Mouse (Mus musculus): ENCODE measurements around the gene Rptn. TPM values are rescaled to one million over a fixed set of nuclear protein-coding genes. Genes with fewer than 3 reads are reported as not detected.
A peak's percentile ranks its signal among the peaks of the same experiment; 100 is the strongest.
"Not testable (repeated sequence)": the region's sequence is repeated elsewhere in the genome, so short reads cannot be mapped to it uniquely, and the experiment has no call there.

Gene Rptn
- total RNA-seq, 2 experiments from 2014 or later: not detected

GRCm38 (mm10) chr3:93431673-93432072 lies 38.2 kb downstream of the Rptn start:
- DNase-seq (ENCODE audit: extremely low spot score in 1 of 2, low spot score in 2 of 2): no peak
- no peak overlapping the region for H3K27ac ChIP-seq
- H3K4me3 ChIP-seq: no peak overlapping the region
- no peak for TF ChIP-seq CTCF (IDR thresholded peaks at IDR 0.05)
- intact Hi-C loops (cut with DNase I): no loop called here

GRCm38 (mm10) chr3:93442030-93442429 lies 48.5 kb downstream of the Rptn start, which contains the start of gene Tchh:
Tchh (plus strand) TSS chr3:93442330.
- DNase-seq (ENCODE audit: extremely low spot score in 1 of 2, low spot score in 2 of 2): no peak
- Histone ChIP-seq H3K27ac (no peak within 1 kb of the TSS), H3K4me3 (no peak within 1 kb of the TSS)
- intact Hi-C loops (cut with DNase I): no loop called here
- TF ChIP-seq CTCF (IDR thresholded peaks at IDR 0.05): no peak

DNA sequence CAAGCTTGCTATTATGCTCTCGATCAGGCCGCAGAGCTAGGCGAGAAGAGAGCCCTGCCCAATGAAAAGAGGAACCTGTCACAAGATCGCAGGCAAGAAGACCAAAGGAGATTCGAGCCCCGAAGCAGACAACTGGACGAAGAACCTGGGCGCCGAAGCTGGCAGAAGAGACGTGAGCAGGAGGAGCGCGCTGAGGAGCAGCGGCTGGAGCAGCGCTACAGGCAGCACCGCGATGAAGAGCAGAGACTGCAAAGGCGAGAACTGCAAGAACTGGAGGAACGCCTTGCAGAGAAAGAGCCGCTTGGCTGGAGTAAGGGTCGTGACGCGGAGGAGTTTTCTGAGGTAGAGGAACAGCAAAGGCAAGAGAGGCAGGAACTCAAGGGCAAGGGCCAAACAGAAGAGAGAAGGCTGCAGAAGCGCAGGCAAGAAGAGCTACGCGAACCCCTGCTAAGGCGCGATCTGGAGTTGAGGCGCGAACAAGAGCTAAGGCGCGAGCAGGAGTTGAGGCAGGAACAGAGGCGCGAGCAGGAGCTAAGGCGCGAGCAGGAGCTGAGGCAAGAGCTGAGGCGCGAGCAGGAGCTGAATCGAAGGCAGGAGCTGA lies 50.1 kb downstream of the Rptn start:
- peak; percentile 22 to 26 for DNase-seq (ENCODE audit: extremely low spot score in 1 of 2, low spot score in 2 of 2)
- Histone ChIP-seq H3K4me3 (peak overlapping the region; percentile 52), H3K27ac (no peak overlapping the region)
- no peak for TF ChIP-seq CTCF (IDR thresholded peaks at IDR 0.05)
- intact Hi-C loops (cut with DNase I): no loop called here

GRCm38 (mm10) chr3:93444343-93445164 lies 51.1 kb downstream of the Rptn start:
- intact Hi-C loops (cut with DNase I): no loop called here
- TF ChIP-seq CTCF (IDR thresholded peaks at IDR 0.05): no peak
- DNase-seq (ENCODE audit: extremely low spot score in 1 of 2, low spot score in 2 of 2): peak; percentile 65 to 67
- Histone ChIP-seq H3K27ac (peak overlapping the region; percentile 64), H3K4me3 (peak overlapping the region; percentile 52)

DNA sequence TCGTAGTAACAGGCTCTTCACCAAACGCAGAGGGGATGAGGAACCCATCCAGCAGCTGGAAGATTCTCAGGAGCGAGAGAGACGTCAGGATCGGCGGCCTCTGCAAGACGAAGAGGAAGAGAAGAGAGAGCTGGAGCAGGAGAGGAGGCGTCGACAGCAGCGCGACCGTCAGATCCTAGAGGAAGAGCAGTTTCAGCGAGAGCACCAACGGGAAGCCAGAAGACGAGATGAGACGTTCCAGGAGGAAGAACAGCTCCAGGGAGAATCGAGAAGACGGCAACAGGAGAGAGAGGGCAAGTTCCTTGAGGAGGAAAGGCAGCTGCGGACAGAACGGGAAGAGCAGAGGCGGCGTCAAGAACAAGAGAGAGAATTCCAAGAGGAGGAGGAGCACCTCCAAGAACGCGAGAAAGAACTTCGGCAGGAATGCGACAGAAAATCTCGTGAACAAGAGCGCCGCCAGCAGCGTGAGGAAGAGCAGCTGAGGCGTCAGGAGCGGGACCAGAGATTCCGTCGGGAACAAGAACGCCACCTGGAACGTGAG lies 51.7 kb downstream of the Rptn start:
- intact Hi-C loops (cut with DNase I): no loop called here
- H3K27ac ChIP-seq: peak overlapping the region; percentile 64
- no peak for TF ChIP-seq CTCF (IDR thresholded peaks at IDR 0.05)
- H3K4me3 ChIP-seq: peak overlapping the region; percentile 52
- DNase-seq (ENCODE audit: extremely low spot score in 1 of 2, low spot score in 2 of 2): peak; percentile 21 to 22

DNA sequence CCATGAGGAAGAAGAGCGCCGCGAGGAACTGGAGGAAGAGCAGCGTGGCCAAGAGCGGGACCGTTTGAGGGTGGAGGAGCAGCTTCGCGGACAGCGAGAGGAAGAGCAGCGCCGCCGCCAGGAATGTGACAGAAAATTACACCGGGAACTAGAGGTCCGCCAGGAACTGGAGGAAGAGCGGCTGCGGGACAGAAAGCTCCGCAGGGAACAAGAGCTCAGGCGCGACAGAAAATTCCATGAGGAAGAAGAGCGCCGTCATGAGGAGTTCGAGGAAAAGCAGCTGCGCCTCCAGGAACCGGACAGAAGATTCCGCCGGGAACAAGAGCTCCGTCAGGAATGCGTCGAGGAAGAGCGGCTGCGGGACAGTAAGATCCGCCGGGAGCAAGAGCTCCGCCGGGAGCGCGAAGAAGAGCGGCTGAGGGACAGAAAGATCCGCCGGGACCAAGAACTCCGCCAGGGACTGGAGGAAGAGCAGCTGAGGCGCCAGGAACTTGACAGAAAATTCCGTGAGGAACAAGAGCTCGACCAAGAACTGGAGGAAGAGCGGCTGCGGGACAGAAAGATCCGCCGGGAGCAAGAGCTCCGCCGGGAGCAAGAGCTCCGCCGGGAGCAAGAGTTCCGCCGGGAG lies 52.7 kb downstream of the Rptn start:
- intact Hi-C loops (cut with DNase I): no loop called here
- TF ChIP-seq CTCF (IDR thresholded peaks at IDR 0.05): no peak
- DNase-seq (ENCODE audit: extremely low spot score in 1 of 2, low spot score in 2 of 2): peak; percentile 14 to 19
- H3K4me3 ChIP-seq: peak overlapping the region; percentile 53
- H3K27ac ChIP-seq: no peak overlapping the region

DNA sequence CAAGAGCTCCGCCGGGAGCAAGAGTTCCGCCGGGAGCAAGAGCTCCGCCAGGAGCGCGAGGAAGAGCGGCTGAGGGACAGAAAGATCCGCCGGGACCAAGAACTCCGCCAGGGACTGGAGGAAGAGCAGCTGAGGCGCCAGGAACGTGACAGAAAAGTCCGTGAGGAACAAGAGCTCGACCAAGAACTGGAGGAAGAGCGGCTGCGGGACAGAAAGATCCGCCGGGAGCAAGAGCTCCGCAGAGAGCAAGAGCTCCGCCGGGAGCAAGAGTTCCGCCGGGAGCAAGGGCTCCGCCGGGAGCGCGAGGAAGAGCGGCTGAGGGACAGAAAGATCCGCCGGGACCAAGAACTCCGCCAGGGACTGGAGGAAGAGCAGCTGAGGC lies 53.2 kb downstream of the Rptn start:
- H3K4me3 ChIP-seq: peak overlapping the region; percentile 53
- intact Hi-C loops (cut with DNase I); H3K27ac ChIP-seq; DNase-seq (ENCODE audit: extremely low spot score in 1 of 2, low spot score in 2 of 2): not testable (repeated sequence)

DNA sequence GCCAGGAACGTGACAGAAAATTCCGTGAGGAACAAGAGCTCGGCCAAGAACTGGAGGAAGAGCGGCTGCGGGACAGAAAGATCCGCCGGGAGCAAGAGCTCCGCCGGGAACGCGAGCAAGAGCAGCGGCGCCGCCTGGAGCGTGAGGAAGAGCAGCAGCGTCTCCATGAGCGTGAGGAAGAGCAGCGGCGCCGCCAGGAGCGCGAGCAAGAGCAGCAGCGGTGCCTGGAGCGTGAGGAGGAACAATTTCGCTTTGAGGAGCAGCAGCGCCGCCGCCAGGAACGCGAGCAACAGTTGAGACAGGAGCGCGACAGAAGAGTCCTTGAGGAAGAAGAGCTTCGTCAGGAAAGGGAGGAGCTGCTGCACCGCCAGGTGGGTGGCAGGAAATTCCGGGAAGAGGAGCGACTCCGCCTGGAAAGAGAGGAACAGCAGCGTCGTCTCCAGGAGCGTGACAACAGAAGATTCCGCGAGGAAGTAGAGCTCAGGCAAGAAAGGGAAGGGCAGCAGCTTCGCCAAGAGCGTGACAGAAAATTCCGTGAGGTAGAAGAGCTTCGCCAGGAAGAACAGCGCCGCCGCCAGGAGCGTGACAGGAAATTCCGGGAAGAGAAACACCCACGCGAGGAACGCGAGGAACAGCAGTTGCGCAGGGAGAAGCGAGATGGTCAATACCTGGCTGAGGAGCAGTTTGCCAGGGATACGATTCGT lies 53.8 kb downstream of the Rptn start:
- Histone ChIP-seq H3K27ac (peak overlapping the region; percentile 47; the same call in 1 of the 2 replicates), H3K4me3 (peak overlapping the region; percentile 53)
- intact Hi-C loops (cut with DNase I): no loop called here
- TF ChIP-seq CTCF (IDR thresholded peaks at IDR 0.05): peak; percentile 39; the same call in 1 of the 2 replicates
- DNase-seq (ENCODE audit: extremely low spot score in 1 of 2, low spot score in 2 of 2): peak; percentile 66 to 78

Small RNA genes lying within 50 kb of the gene (microRNA-seq; reads per million reads assigned to microRNA genes)
- 0 reads per million in 2 experiments for gene Gm22752
- gene Gm44353: 0 reads per million in 2 experiments

Other genes with a start within 250 kb of the Rptn start
- gene Crnn, start 248.9 kb upstream of the Rptn start, total RNA-seq (2021): not detected
- gene Flg2, start 196.4 kb upstream of the Rptn start, total RNA-seq (2021): not detected
- not detected for gene Flg, start 120.2 kb upstream of the Rptn start, total RNA-seq (2021)
- not detected for gene Hrnr, start 74.0 kb upstream of the Rptn start, total RNA-seq (2021)
- 1 to 10 TPM; 2.5 to 2.6 TPM for gene Tchh, start 48.6 kb downstream of the Rptn start, total RNA-seq (2021)
- gene Tchhl1, start 75.1 kb downstream of the Rptn start, total RNA-seq (2021): not detected
- gene S100a11, start 126.8 kb downstream of the Rptn start, total RNA-seq (2021): 10 to 100 TPM in 1 of 2 experiments, 1 to 10 TPM in 1; 8.0 to 11.0 TPM
- gene S100a10, start 161.4 kb downstream of the Rptn start, total RNA-seq (2021): 10 to 100 TPM; 42.6 to 43.7 TPM

All from left cerebral cortex, adult 2 months (tissue).